Mouse (Mus musculus) MN1 (cell line): Measurements from ENCODE around the gene Arid1b.

Source experiments
- DNase-seq: peaks from one replicate; pipeline ENCODE4 v3.0.0-alpha.2; 2016; ENCODE audit warnings: low spot score

Arid1b gene

GRCm38 (mm10) chr17:5213441-5213840, 219.3 kb downstream of the Arid1b start:
- no peak for DNase-seq

- DNase-seq: no peak
Measured at GRCm38 (mm10) chr17:5215352-5215751, 221.2 kb downstream of the Arid1b start.

- no peak for DNase-seq
Measured at GRCm38 (mm10) chr17:5216965-5217546, 222.9 kb downstream of the Arid1b start.

GRCm38 (mm10) chr17:5217852-5218845, 224.0 kb downstream of the Arid1b start:
- DNase-seq: peak; percentile 43

- DNase-seq: no peak
Measured at GRCm38 (mm10) chr17:5218955-5219557, 224.9 kb downstream of the Arid1b start.

DNA sequence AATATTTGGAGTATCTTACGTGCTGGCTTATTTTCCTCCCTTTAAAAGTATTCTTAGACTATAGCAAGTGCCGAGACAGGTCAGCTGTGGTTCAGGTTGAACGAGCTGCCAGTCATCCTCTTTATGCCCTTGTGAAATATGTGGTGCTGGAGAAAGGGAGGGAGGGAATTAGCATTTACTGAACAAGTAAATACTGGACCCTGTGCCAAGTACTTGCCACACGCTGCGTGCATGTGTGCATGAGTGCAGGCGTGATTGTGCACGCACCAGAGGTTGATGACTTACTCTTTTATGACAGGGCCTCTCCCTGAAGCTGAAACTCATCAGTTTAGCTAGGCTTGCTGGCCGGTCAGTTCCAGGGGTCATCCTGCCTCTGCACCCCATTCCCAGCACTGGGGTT, 226.9 kb downstream of the Arid1b start:
- DNase-seq: no peak

DNA sequence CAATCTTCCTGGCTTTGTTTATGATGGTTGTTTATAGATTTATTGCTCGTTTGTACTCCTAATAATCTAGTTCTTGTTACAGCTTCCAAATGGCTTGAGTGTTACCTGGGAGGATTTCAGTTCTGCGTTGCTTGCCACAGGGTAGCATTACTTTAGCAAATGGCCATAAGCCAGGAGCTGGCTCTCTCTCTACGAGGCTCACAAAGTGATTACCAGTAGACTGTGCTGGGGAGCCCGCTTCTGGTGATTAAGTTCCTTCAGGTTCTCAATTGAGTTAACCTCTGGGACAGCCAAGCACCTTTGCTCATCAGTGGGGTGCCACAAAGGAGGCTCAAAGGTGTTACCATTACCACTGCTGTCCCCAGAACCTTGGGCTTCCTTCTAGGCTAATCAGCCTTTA, 227.4 kb downstream of the Arid1b start:
- no peak for DNase-seq

DNA sequence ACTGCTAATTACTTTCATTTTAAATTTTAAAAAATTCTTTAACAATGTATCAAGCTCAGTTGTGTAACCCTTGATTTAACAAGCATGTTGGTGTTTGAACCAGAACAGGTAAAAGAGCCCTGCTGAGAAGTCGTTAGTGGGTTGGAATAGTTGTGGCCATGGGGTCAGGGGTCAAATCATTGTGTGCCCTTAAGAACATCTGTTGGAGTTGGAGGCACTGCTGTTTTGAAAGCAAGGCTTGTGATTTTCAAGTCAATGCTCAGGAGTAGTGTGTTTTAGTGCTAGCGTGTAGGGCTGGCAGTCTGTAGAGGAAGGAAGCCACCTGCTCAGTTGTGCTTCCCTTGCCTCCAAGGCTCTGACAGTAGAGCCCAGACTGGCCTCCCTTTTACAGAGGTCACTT, 228.7 kb downstream of the Arid1b start:
- DNase-seq: no peak

GRCm38 (mm10) chr17:5224932-5225331, 230.8 kb downstream of the Arid1b start:
- DNase-seq: no peak

- no peak for DNase-seq
Measured at GRCm38 (mm10) chr17:5227136-5227535, 233.0 kb downstream of the Arid1b start.

DNA sequence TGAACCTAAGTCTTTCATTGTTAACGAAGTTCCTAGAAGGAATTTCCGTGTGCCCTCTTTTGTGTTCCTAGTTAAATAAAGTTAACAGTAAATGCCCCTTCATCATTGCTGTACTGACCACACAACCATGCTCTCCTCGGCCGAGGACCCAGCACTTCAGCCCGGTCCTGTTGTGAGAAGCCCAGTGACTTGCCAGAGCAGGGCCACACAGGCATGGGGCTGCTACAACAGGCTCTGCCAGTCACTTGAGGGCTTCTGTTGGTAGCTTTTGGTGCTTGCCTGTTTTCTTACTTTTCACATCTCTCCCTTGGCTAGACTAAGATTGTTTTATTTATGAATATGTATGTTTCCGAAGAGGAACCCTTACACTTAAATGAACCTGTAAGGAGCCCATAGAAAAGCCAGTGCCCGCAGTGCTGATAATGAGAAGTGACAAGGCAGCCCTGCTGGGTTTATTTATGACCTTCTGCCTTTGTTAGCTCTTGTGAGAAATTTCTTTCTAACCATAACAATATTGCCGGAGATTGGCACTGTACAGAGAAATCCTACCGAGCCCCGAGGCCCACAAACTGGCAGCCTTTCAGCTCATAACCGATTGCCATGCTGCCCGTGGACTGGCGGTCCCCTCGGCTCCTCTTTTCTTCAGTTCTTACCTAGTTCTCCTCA, 234.0 kb downstream of the Arid1b start:
- peak; percentile 30 for DNase-seq

- peak; percentile 46 for DNase-seq
Measured at GRCm38 (mm10) chr17:5228616-5229250, 234.6 kb downstream of the Arid1b start.

DNA sequence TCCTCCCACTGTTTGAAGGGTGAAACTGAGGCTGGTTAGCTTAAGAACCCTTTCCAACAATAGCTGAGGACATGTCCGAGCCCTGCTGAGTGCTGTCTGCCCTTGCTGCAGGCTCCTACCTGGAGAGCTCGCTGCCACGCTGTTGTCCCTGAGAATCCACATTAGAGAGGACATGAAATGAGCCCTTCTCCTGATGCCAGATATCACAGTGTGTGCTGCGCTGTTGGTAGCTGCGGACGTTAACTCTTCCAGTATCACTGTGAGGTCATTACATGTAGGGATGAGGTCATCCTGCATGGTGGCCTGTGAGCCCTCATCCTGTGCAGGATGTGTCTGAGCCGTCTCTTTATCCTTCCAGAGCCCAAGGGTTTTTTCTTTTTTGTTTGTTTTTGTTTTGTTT, 235.9 kb downstream of the Arid1b start:
- peak; percentile 23 for DNase-seq

- DNase-seq: no peak
Measured at GRCm38 (mm10) chr17:5232180-5232579, 238.0 kb downstream of the Arid1b start.

DNA sequence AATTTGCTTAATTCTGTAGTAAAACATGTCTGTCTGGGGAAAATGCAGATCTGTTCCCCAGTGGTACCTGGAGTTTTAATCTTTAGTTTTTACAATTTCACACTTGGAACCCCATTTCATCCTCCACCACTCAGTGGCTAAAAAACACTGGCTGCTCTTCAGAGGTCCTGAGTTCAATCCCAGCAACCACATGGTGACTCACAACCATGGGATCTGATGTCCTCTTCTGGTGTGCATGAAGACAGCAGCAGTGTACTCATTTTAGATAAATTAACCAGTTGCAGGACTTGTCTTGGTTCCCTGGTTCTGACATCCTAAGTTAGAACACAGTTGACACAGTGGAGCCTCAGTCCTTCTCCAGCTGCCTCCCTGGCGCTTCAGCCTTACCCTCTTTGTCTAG, 239.9 kb downstream of the Arid1b start:
- DNase-seq: no peak

GRCm38 (mm10) chr17:5235057-5235456, 240.9 kb downstream of the Arid1b start:
- DNase-seq: no peak

DNA sequence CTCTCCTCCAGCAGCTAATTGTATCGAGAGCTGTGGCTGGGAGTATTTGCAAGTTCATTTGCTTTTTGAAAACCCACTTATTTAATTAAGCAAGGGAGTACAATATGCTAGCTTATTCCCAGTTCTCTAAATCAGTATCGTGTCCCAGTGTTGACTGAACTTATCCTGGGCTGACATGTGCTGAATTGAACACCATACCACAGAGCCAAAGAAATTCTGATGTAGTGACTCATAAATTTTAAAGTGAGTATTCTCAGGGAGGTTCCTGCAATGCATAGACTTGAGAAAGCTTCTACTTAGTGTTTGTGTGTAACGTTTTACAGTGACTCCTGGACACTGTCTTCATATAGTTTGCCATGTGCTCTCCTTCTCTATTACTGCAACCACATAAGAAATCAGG, 243.6 kb downstream of the Arid1b start:
- no peak for DNase-seq

DNA sequence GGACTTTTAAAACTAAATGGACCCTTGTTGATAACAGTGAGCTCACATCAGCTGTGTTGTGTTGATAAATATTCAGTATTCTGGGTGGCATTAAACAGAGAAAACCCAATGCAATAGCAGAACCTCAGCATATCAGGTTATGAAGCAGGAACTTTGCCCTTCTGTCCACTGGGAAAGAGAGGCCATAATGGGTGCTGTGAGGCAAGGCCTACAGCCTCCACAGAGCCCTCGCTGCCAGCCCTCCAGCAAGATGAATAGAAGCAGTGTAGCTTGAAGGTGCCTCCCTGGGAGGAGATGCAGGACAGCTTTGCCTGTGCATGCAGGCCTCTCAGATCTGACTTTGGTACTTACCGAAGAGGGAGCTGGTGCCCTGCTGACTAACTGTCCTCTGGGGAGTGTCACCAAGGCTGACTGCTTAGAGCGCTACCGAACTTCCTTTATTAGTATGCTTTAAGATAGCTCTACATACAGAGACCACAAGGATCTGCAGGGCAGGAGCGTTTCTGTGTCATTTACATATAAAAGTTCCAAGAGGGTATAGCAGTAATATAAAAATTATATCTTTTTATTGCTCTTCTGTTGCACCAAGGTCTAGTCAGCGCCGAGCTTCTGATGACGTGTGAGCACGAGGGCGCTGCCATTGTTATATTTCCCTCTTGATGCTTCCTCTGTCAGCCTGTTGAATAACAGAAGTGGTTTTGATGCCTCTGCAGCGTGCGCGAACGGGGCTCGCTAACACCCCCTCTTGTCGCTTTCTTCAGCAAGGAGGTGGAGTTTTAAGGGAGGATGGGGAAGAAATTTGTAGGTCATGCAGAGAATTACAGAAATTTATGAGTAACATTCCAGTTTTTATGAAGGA, 244.5 kb downstream of the Arid1b start:
- no peak for DNase-seq

- DNase-seq: no peak
Measured at GRCm38 (mm10) chr17:5244526-5244925, 250.4 kb downstream of the Arid1b start.

DNA sequence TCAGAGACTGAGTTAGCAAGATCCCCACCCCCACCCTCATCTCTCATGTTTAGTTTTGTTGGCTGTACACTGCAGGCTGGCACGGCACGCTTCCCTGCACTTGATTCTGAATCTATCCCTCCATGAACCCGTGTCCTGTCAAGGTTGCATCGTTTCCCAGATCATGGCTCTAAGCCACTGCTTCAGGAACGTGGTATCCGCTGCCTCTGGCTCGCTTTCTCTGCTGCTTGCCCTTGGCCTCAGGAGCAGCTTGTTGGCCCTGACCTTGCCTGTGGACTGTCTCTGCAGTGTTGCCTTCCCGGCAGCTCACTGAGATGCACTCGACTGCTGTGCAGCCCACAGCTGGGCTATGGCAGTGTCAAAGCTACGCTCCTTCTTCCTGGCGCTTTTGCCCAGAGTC, 252.6 kb downstream of the Arid1b start:
- no peak for DNase-seq

GRCm38 (mm10) chr17:5247247-5247646, 253.1 kb downstream of the Arid1b start:
- DNase-seq: no peak
